23 mouse cellular contexts compared by ENCODE assay signal in genomic region chr11:3519756-3520398, GRCm38 (mm10). TPM values are rescaled to one million over a fixed set of nuclear protein-coding genes. Genes with fewer than 3 reads are reported as not detected.
DNase-seq lines count a peak whose midpoint lies in the region; ATAC-seq and TF ChIP-seq lines count a peak whose summit lies in the region.
"Had no signal": no experiment of that assay in that cellular context is flagged by ENCODE, and none has a peak within 500 bp of the region (broad histone marks: within the 10 kb centered on the region; RNA-seq: fewer than 3 reads in every experiment).

No protein-coding gene starts in this region.

- no peak for TF ChIP-seq CTCF in cerebellum, adult 2 months (IDR thresholded peaks at IDR 0.05; ENCODE audit: borderline replicate concordance, insufficient read depth, low read depth, low read length)

- H3K36me3 ChIP-seq in stomach, embryonic 15.5 days, result peaks cover 35% of the 10 kb centered on the region

- DNase-seq in cerebellum, adult 2 months, result peak; percentile 69 to 84
- peak; percentile 6 for DNase-seq in heart, postnatal 4 days
- DNase-seq in heart, adult 9 months (ENCODE audit: low spot score in 2 of 2), result no peak
- DNase-seq in cerebellum, adult 8-10 months, result peak; percentile 69
- no peak for DNase-seq in left cerebral cortex, postnatal 10 days (ENCODE audit: extremely low spot score in 1 of 2, low spot score in 2 of 2)
- no peak for DNase-seq in adrenal gland, adult (ENCODE audit: inconsistent age in 2 of 2, low spot score in 1 of 2)
- DNase-seq: adrenal gland, postnatal 36 days; gastrocnemius, postnatal 36 days; liver, postnatal 0 days; lung, postnatal 36 days; right cerebral cortex, adult 18-20 months; spleen, adult 18-20 months; thymus, postnatal 4 days had no signal

- 0 out of 2 replicates have a peak, but pooled peaks have one; percentile 8 for TF ChIP-seq POLR2A in cerebellum, adult 2 months (IDR thresholded peaks at IDR 0.05; ENCODE audit: borderline replicate concordance, insufficient read depth, low read length)

- whole genome bisulfite sequencing in cerebellum, adult 2 months, result 23% methylated on average over 11 of the region's 11 CpGs
- WGBS in stomach, embryonic 15.5 days, result 74% methylated on average over 11 of the region's 11 CpGs

- intact Hi-C loops in left cerebral cortex, postnatal 10 days (cut with DNase I), result loop anchor here (10.0 kb wide), 1 partner anchor 125 kb away; no protein-coding TSS in a partner anchor

- no peak overlapping the region for H3K4me2 ChIP-seq in stomach, embryonic 15.5 days
- H3K4me2 ChIP-seq: embryonic facial prominence, embryonic 12.5 days; intestine, embryonic 15.5 days; kidney, embryonic 15.5 days; liver, embryonic 12.5 days; midbrain, embryonic 11.5 days had no signal

- peak overlapping the region; percentile 14 for H3K4me3 ChIP-seq in cerebellum, adult 2 months (replicated peaks; ENCODE audit: insufficient read depth, low read depth, low read length)
- H3K4me3 ChIP-seq in stomach, embryonic 15.5 days (replicated peaks), result no peak overlapping the region
- H3K4me3 ChIP-seq: embryonic facial prominence, embryonic 12.5 days; intestine, embryonic 15.5 days; kidney, embryonic 15.5 days; liver, embryonic 12.5 days had no signal

- no peaks in the 10 kb centered on the region for H3K9me3 ChIP-seq in stomach, embryonic 15.5 days
- H3K9me3 ChIP-seq: embryonic facial prominence, embryonic 12.5 days; intestine, embryonic 15.5 days; kidney, embryonic 15.5 days; liver, embryonic 12.5 days had no signal

- no peak overlapping the region for H3K9ac ChIP-seq in stomach, embryonic 15.5 days
- H3K9ac ChIP-seq: embryonic facial prominence, embryonic 12.5 days; intestine, embryonic 15.5 days; kidney, embryonic 15.5 days; liver, embryonic 12.5 days; liver, postnatal 0 days had no signal

- peaks cover 41% of the 10 kb centered on the region for H3K4me1 ChIP-seq in cerebellum, adult 2 months (ENCODE audit: control insufficient read depth, insufficient read depth, low read length)
- H3K4me1 ChIP-seq in stomach, embryonic 15.5 days, result peaks cover 21% of the 10 kb centered on the region

- peak overlapping the region; percentile 83 for H3K27ac ChIP-seq in cerebellum, adult 2 months (ENCODE audit: insufficient read depth, low read length)
- H3K27ac ChIP-seq in stomach, embryonic 15.5 days, result peak overlapping the region; percentile 19; the same call in 1 of the 2 replicates
- H3K27ac ChIP-seq: embryonic facial prominence, embryonic 12.5 days; hindbrain, postnatal 0 days; kidney, embryonic 15.5 days; liver, embryonic 12.5 days had no signal

- H3K27me3 ChIP-seq in cerebellum, adult 2 months (ENCODE audit: control insufficient read depth, insufficient read depth, low read length), result no peaks in the 10 kb centered on the region
- no peaks in the 10 kb centered on the region for H3K27me3 ChIP-seq in stomach, embryonic 15.5 days (replicated peaks)
- H3K27me3 ChIP-seq: intestine, embryonic 15.5 days; kidney, embryonic 15.5 days had no signal

- no peak for ATAC-seq in cerebellum, adult (ENCODE audit: insufficient number of reproducible peaks, low FRiP score, low TSS enrichment)
- no peak for ATAC-seq in stomach, embryonic 15.5 days (ENCODE audit: insufficient read depth, low FRiP score, low read depth)
- ATAC-seq: forebrain, embryonic 14.5 days; hindbrain, postnatal 0 days; intestine, embryonic 15.5 days; liver, embryonic 12.5 days; liver, postnatal 0 days; midbrain, embryonic 16.5 days had no signal

RNA-seq across cellular contexts. Expression of gene Selenom, which starts 5.4 kb away (rescaled TPM):
- 889 and 965 TPM in 2 replicates for polyA plus RNA-seq in cerebellum, adult 2 months (2012; rRNA removed)
- total RNA-seq in heart, postnatal 4 days (2021), result 10 to 100 TPM; 55.7 to 59.2 TPM
- polyA plus RNA-seq in stomach, embryonic 15.5 days (2015; fragmentation: Nextera tagmentation; extraction: Ambion mirVana), result 125 and 131 TPM in 2 replicates
- 100 to 1,000 TPM; 198 TPM for total RNA-seq in left cerebral cortex, postnatal 10 days (2021)

RNA-seq across cellular contexts. Expression of gene Inpp5j, which starts 15.3 kb away (rescaled TPM):
- polyA plus RNA-seq in cerebellum, adult 2 months (2012; rRNA removed), result 103 and 106 TPM in 2 replicates
- 10 to 100 TPM; 17.2 to 21.1 TPM for total RNA-seq in heart, postnatal 4 days (2021)
- 2.9 and 3.4 TPM in 2 replicates for polyA plus RNA-seq in stomach, embryonic 15.5 days (2015; fragmentation: Nextera tagmentation; extraction: Ambion mirVana)
- 10 to 100 TPM; 34.7 to 40.4 TPM for total RNA-seq in left cerebral cortex, postnatal 10 days (2021)

RNA-seq across cellular contexts. Expression of gene Smtn, which starts 20.5 kb away (rescaled TPM):
- polyA plus RNA-seq in cerebellum, adult 2 months (2012; rRNA removed), result 6.1 and 6.9 TPM in 2 replicates
- total RNA-seq in heart, postnatal 4 days (2021), result 100 to 1,000 TPM; 188 to 190 TPM
- 97.9 and 105 TPM in 2 replicates for polyA plus RNA-seq in stomach, embryonic 15.5 days (2015; fragmentation: Nextera tagmentation; extraction: Ambion mirVana)
- total RNA-seq in left cerebral cortex, postnatal 10 days (2021), result 10 to 100 TPM; 11.8 to 14.6 TPM

RNA-seq across cellular contexts. Expression of gene Pla2g3, which starts 31.8 kb away (rescaled TPM):
- polyA plus RNA-seq in cerebellum, adult 2 months (2012; rRNA removed), result 3.8 and 4.0 TPM in 2 replicates
- under 1 TPM; 0.11 to 0.24 TPM for total RNA-seq in heart, postnatal 4 days (2021)
- 0.48 and 0.82 TPM in 2 replicates for polyA plus RNA-seq in stomach, embryonic 15.5 days (2015; fragmentation: Nextera tagmentation; extraction: Ambion mirVana)
- total RNA-seq in left cerebral cortex, postnatal 10 days (2021), result 10 to 100 TPM in 1 of 2 experiments, 1 to 10 TPM in 1; 6.9 to 19.4 TPM

Comparison
In these comparisons a context has a peak if more than half of its experiments do, and no peak if none do; other contexts are left out.
1. DNase-seq: peak in cerebellum, adult 2 months (2 of 2), heart, postnatal 4 days (single experiment) and cerebellum, adult 8-10 months (single experiment); none in heart, adult 9 months (0 of 2), left cerebral cortex, postnatal 10 days (0 of 2) and adrenal gland, adult (0 of 2).
2. RNA of gene Smtn, which starts 20.5 kb away (total RNA-seq): 188 to 190 TPM in heart, postnatal 4 days; 11.8 to 14.6 TPM in left cerebral cortex, postnatal 10 days; every median in the first group is over 10 times any median in the second.